Mouse (Mus musculus) G1E (cell line): ENCODE measurements around the gene Orc5. TPM values are rescaled to one million over a fixed set of nuclear protein-coding genes. Genes with fewer than 3 reads are reported as not detected.

Experiments
- ATAC-seq: 2 replicates; pipeline ENCODE4 v1.8.0; 2016; ENCODE audit warnings: mild to moderate bottlenecking; ENCODE audit not compliant: insufficient number of reproducible peaks, poor library complexity, low FRiP score, severe bottlenecking; ENCODE audit errors: extremely low read depth
- DNase-seq: peaks from one replicate; pipeline ENCODE4 v3.0.0; 2012; ENCODE audit warnings: low spot score
- H3K27me3 ChIP-seq: 2 replicates; pipeline ENCODE4 v1.6.1; 2012; ENCODE audit warnings: mild to moderate bottlenecking, low read length, inconsistent platforms; ENCODE audit not compliant: insufficient read depth
- H3K36me3 ChIP-seq: replicated peaks from 2 replicates; pipeline ENCODE3; 2012; ENCODE audit warnings: mild to moderate bottlenecking, inconsistent platforms
- H3K4me1 ChIP-seq: 2 replicates; pipeline ENCODE4 v1.6.1; 2012; ENCODE audit warnings: low read depth, low read length, inconsistent platforms, mixed read lengths; ENCODE audit not compliant: insufficient read depth
- H3K4me3 ChIP-seq: 2 replicates; pipeline ENCODE4 v1.5.1; 2012; ENCODE audit warnings: low read depth, mild to moderate bottlenecking, inconsistent platforms, low read length, moderate library complexity, mixed read lengths
- H3K9me3 ChIP-seq: replicated peaks from 2 replicates; pipeline ENCODE4 v1.6.1; 2012; ENCODE audit warnings: inconsistent platforms
- CTCF ChIP-seq: IDR thresholded peaks from 2 replicates; pipeline ENCODE4 v1.5.1; 2012; ENCODE audit warnings: low read depth, low read length, inconsistent platforms, mixed read lengths
- GATA1 ChIP-seq: IDR thresholded peaks from 2 replicates; pipeline ENCODE4 v1.6.1; 2012; ENCODE audit warnings: borderline replicate concordance, low read length, inconsistent platforms, mixed read lengths
- GATA2 ChIP-seq: IDR thresholded peaks from 2 replicates; pipeline ENCODE4 v1.6.1; 2012; ENCODE audit warnings: low read depth, low read length, inconsistent platforms, borderline replicate concordance
- POLR2AphosphoS5 ChIP-seq: IDR thresholded peaks from 2 replicates; pipeline ENCODE4 v1.6.1; 2012; ENCODE audit warnings: low read depth, low read length, inconsistent platforms; ENCODE audit not compliant: insufficient replicate concordance
- TAL1 ChIP-seq: conservative IDR thresholded peaks from 2 replicates; pipeline ENCODE4 v1.6.1; 2012; ENCODE audit warnings: low read depth, low read length, inconsistent platforms, mixed read lengths
- polyA plus RNA-seq: library from polyadenylated mRNA; stranded (reverse); fragments of >175 nt; gene quantifications from 2 replicates; pipeline ENCODE4 v1.2.3, GENCODE M21; 2012
- total RNA-seq, 2 experiments: library from RNA; stranded (forward) in 1 of 2; stranded (reverse) in 1 of 2; fragments of 200-1000 nt in 1 of 2; fragments of >200 nt in 1 of 2; fragmentation: Nextera tagmentation in 1 of 2; gene quantifications; 2 replicates each; pipeline ENCODE4 v1.2.3; 2014 to 2017

Orc5 gene
- total and polyA plus RNA-seq, 3 experiments, result 4.1 to 125 (median 73.8) TPM

- Histone ChIP-seq H3K4me3 (no peak overlapping the region), H3K36me3 (peaks cover 46% of the 10 kb centered on the region), H3K4me1 (no peaks in the 10 kb centered on the region), H3K9me3 (peaks cover 23% of the 10 kb centered on the region), H3K27me3 (no peaks in the 10 kb centered on the region)
- TF ChIP-seq CTCF (no peak), GATA2 (no peak), GATA1 (no peak), POLR2AphosphoS5 (no peak), TAL1 (no peak)
- no peak for ATAC-seq
- no peak for DNase-seq
These were observed 6.5 kb upstream of the Orc5 start for GRCm38 (mm10) chr5:22556713-22557112.

- no peak for ATAC-seq
These were observed 2.1 kb upstream of the Orc5 start for GRCm38 (mm10) chr5:22552233-22552765.

GRCm38 (mm10) chr5:22549366-22550032, 730 bp downstream of the Orc5 start:
- TF ChIP-seq POLR2AphosphoS5 (no peak), GATA1 (no peak), TAL1 (no peak), CTCF (no peak), GATA2 (no peak)
- peaks cover 47% of the 10 kb centered on the region for H3K36me3 ChIP-seq
- peaks cover 37% of the 10 kb centered on the region for H3K4me1 ChIP-seq
- DNase-seq (peak; percentile 6), ATAC-seq (peak; percentile 51)
- H3K27me3 ChIP-seq, result no peaks in the 10 kb centered on the region
- peaks cover 17% of the 10 kb centered on the region for H3K9me3 ChIP-seq
- H3K4me3 ChIP-seq, result peak overlapping the region; percentile 77

More at GRCm38 (mm10) chr5:22552233-22552765, 2.1 kb upstream of the Orc5 start:
- H3K4me3 ChIP-seq, result no peak overlapping the region
- no peak for DNase-seq
- TF ChIP-seq GATA1, result no peak
- no peak for TF ChIP-seq TAL1
- peaks cover 35% of the 10 kb centered on the region for H3K36me3 ChIP-seq
- H3K4me1 ChIP-seq, result peaks cover 16% of the 10 kb centered on the region
- peaks cover 20% of the 10 kb centered on the region for H3K9me3 ChIP-seq
- no peaks in the 10 kb centered on the region for H3K27me3 ChIP-seq

GRCm38 (mm10) chr5:22548556-22549161, 1.6 kb downstream of the Orc5 start:
- H3K9me3 ChIP-seq, result peaks cover 8% of the 10 kb centered on the region
- peaks cover 49% of the 10 kb centered on the region for H3K36me3 ChIP-seq
- H3K4me3 ChIP-seq, result peak overlapping the region; percentile 77
- no peaks in the 10 kb centered on the region for H3K27me3 ChIP-seq
- TF ChIP-seq GATA2 (no peak), POLR2AphosphoS5 (no peak), GATA1 (no peak), TAL1 (no peak), CTCF (no peak)
- DNase-seq (no peak), ATAC-seq (no peak)
- peaks cover 41% of the 10 kb centered on the region for H3K4me1 ChIP-seq

GRCm38 (mm10) chr5:22546536-22546935, 3.7 kb downstream of the Orc5 start:
- no peak for TF ChIP-seq POLR2AphosphoS5
- TF ChIP-seq CTCF, result no peak
- no peak for TF ChIP-seq TAL1
- TF ChIP-seq GATA1, result no peak
- no peak for TF ChIP-seq GATA2
- Histone ChIP-seq H3K4me1 (peaks cover 46% of the 10 kb centered on the region), H3K36me3 (peaks cover 58% of the 10 kb centered on the region), H3K4me3 (peak overlapping the region; percentile 33; the same call in 1 of the 2 replicates), H3K9me3 (peaks cover 3% of the 10 kb centered on the region), H3K27me3 (no peaks in the 10 kb centered on the region)
- ATAC-seq (no peak), DNase-seq (no peak)

GRCm38 (mm10) chr5:22545305-22545704, 4.9 kb downstream of the Orc5 start:
- peaks cover 42% of the 10 kb centered on the region for H3K4me1 ChIP-seq
- DNase-seq (no peak), ATAC-seq (no peak)
- peaks cover 70% of the 10 kb centered on the region for H3K36me3 ChIP-seq
- H3K4me3 ChIP-seq, result no peak overlapping the region
- TF ChIP-seq TAL1 (no peak), GATA2 (no peak), GATA1 (no peak), POLR2AphosphoS5 (no peak), CTCF (no peak)
- no peaks in the 10 kb centered on the region for H3K27me3 ChIP-seq
- peaks cover 3% of the 10 kb centered on the region for H3K9me3 ChIP-seq
